Mouse (Mus musculus) megakaryocyte, embryonic 14.5 days (primary cell): ENCODE results near the gene Paxbp1. TPM values are rescaled to one million over a fixed set of nuclear protein-coding genes. Genes with fewer than 3 reads are reported as not detected.

Experiments
- H3K27me3 ChIP-seq: replicated peaks from 2 replicates; pipeline ENCODE3; 2012; ENCODE audit warnings: inconsistent platforms
- H3K36me3 ChIP-seq: replicated peaks from 2 replicates; pipeline ENCODE3; 2012; ENCODE audit warnings: low read length, inconsistent platforms, mixed read lengths
- H3K4me1 ChIP-seq: 2 replicates; pipeline ENCODE4 v1.6.1; 2012; ENCODE audit warnings: inconsistent platforms
- H3K4me3 ChIP-seq: replicated peaks from 2 replicates; pipeline ENCODE3; 2012; ENCODE audit warnings: moderate library complexity, mild to moderate bottlenecking, inconsistent platforms
- H3K9me3 ChIP-seq: 2 replicates; pipeline ENCODE4 v1.6.1; 2012; ENCODE audit warnings: inconsistent platforms
- FLI1 ChIP-seq: IDR thresholded peaks from 2 replicates; pipeline ENCODE4 v1.6.1; 2012; ENCODE audit warnings: low read length, inconsistent platforms, mixed read lengths
- GATA1 ChIP-seq: IDR thresholded peaks from 3 replicates; pipeline ENCODE4 v1.6.1; 2012; ENCODE audit warnings: mixed read lengths, low read length, inconsistent platforms, borderline replicate concordance
- polyA plus RNA-seq: library from polyadenylated mRNA; stranded (reverse); fragments of >175 nt; gene quantifications from 2 replicates; pipeline ENCODE4 v1.2.3, GENCODE M21; 2012; ENCODE audit warnings: low replicate concordance; ENCODE audit not compliant: insufficient read depth

Paxbp1 gene
- polyA plus RNA-seq, 1 experiment, result 4.8 TPM

DNA sequence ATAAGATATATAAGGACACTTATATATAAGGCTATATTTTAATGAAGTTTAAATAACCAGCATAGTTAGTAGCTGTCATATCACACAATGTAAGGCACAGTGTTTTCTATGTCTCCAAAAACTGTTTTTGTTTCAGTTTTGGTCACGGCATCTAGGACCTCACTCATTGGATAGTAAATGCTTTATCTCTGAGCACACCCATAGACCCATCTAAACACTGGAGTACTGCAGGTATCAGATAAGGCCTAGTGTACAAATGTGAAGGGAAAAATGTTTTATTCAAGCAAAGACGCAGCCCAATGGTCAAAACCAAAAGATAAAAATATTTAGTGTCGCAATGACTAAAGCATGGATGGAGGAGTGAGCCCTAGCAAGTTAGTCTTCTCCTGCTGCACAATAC lies 55.7 kb downstream of the Paxbp1 start:
- Histone ChIP-seq H3K4me1 (peaks cover 13% of the 10 kb centered on the region), H3K9me3 (no peaks in the 10 kb centered on the region), H3K4me3 (no peak overlapping the region), H3K27me3 (no peaks in the 10 kb centered on the region), H3K36me3 (peaks cover 51% of the 10 kb centered on the region)
- no peak for TF ChIP-seq FLI1

DNA sequence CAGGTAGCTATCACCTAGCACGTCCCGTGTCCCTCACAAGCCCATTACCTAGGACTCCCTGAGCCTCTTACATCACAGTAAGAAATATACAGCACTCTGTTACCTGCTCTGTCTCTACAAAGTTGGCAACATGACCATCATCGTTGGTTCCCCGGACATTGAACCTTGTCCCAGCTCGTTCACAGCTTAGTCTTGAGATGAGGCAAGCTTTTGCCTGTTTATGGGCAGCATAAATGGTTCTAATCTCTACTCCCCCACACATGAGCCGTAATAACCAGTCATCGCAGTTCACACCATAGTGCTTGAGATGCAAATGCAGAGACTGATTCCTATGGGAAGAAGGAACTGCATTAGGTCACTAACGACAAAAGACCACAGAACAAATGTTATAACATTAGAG lies 56.3 kb downstream of the Paxbp1 start:
- Histone ChIP-seq H3K9me3 (no peaks in the 10 kb centered on the region), H3K36me3 (peaks cover 52% of the 10 kb centered on the region), H3K4me1 (peaks cover 13% of the 10 kb centered on the region), H3K27me3 (no peaks in the 10 kb centered on the region), H3K4me3 (no peak overlapping the region)
- TF ChIP-seq FLI1 (no peak), GATA1 (no peak)

DNA sequence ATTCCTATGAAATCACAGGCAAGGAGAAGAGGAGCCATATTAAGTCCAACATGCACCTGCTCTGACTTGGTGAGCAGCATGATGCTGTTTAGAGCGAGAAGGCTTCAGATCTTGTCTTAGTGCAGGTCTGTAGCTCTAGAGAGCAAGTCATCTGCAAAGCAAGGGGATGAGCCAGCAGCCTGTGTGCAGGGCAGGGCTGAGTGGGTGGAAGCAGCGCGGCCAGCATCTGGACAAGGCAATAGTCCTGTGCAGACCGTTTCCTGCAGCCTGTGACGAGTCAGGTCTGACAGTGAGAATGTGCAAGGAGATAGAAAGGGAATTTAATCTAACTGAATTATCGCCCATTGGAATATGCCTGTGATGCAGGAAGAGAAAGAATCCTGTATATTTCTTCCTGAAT lies 73.3 kb downstream of the Paxbp1 start:
- no peak for TF ChIP-seq GATA1
- TF ChIP-seq FLI1, result no peak
- H3K36me3 ChIP-seq, result peaks cover 70% of the 10 kb centered on the region

DNA sequence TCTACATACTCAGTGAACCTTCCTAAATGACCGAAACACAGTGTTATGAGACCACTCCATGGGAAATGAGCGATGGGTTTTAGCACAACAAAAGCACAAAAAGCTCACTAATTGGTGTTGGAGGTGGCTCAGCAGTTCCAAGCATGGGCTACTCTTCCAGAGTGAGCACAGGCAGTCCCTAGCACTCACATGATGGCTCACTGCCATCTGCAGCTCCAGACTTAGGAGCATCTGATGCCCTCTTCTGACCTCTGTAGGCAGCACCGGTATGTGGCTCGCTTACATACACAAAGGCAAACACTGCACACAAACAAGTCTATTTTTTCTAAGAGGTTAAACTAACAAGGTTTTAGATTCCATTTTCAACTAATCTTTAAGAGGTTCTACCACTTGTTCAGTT lies 78.1 kb downstream of the Paxbp1 start:
- Histone ChIP-seq H3K4me3 (no peak overlapping the region), H3K9me3 (no peaks in the 10 kb centered on the region), H3K4me1 (peaks cover 3% of the 10 kb centered on the region; the same call in 1 of the 2 replicates), H3K27me3 (no peaks in the 10 kb centered on the region), H3K36me3 (peaks cover 69% of the 10 kb centered on the region)
- TF ChIP-seq GATA1, result no peak
- TF ChIP-seq FLI1, result no peak

More for the DNA sequence above, 73.3 kb downstream of the Paxbp1 start:
- no peaks in the 10 kb centered on the region for H3K9me3 ChIP-seq
- no peaks in the 10 kb centered on the region for H3K27me3 ChIP-seq
- peaks cover 3% of the 10 kb centered on the region; the same call in 1 of the 2 replicates for H3K4me1 ChIP-seq
- H3K4me3 ChIP-seq, result no peak overlapping the region

DNA sequence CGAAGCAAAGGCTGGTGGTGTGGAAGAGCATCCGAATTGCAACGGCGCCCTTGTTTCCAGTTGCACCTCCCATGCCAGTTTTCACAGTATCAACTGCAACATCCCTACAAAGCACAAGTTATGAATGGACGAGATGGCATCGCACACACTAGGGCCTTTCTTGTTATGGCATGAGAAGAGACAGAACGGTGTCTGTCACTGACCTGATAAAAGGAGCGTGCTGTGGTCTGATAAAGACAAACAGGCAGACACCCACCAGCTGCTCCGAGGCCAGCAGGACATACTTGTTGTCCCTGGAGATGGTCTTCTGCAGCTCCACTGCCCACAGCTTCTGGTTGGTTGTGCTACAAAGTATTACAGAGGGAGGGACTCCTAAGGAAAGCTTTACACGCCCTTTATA lies 80.0 kb downstream of the Paxbp1 start:
- Histone ChIP-seq H3K9me3 (no peaks in the 10 kb centered on the region), H3K4me1 (no peaks in the 10 kb centered on the region), H3K4me3 (no peak overlapping the region), H3K36me3 (peaks cover 69% of the 10 kb centered on the region), H3K27me3 (no peaks in the 10 kb centered on the region)
- no peak for TF ChIP-seq GATA1

Other genes starting within 250 kb of the Paxbp1 start
- gene Urb1, start 234.1 kb downstream of the Paxbp1 start, polyA plus RNA-seq, result 0.65 and 0.95 TPM in 2 replicates
- gene Eva1c, start 217.8 kb downstream of the Paxbp1 start, polyA plus RNA-seq, result not detected in 2 replicates
- gene Cfap298, start 109.4 kb downstream of the Paxbp1 start, polyA plus RNA-seq, result 10.7 and 33.7 TPM in 2 replicates
- 4.5 and 14.4 TPM in 2 replicates for gene Synj1, start 33.2 kb downstream of the Paxbp1 start, polyA plus RNA-seq
- not detected in 2 replicates for gene 4932438H23Rik, start 50.6 kb upstream of the Paxbp1 start, polyA plus RNA-seq
- not detected in 2 replicates for gene Olig2, start 180.9 kb upstream of the Paxbp1 start, polyA plus RNA-seq
- gene Olig1, start 225.2 kb upstream of the Paxbp1 start, polyA plus RNA-seq, result not detected in 2 replicates